Mouse (Mus musculus) sigmoid colon, adult 10 weeks (tissue): ENCODE results near the gene Vmn1r73. TPM values are rescaled to one million over a fixed set of nuclear protein-coding genes. Genes with fewer than 3 reads are reported as not detected.

Source experiments
- polyA plus RNA-seq: library from polyadenylated mRNA; stranded (reverse); fragments of 350-450 nt; fragmentation: Illumina TruSeq; extraction: RNeasy Lipid Tissue Mini Kit (QIAGEN cat#74804); gene quantifications from one replicate; pipeline ENCODE4 v1.2.3, GENCODE M21; 2014; ENCODE audit warnings: low read depth, low replicate concordance

Vmn1r73 gene
- polyA plus RNA-seq: not detected

GRCm38 (mm10) chr7:11729966-11730365 lies at the start of gene Vmn1r73:
Vmn1r73 (plus strand) TSS chr7:11730266.

Other genes with a start within 250 kb of the Vmn1r73 start
- not detected for gene Zscan4-ps2, start 216.0 kb upstream of the Vmn1r73 start, polyA plus RNA-seq
- gene Zscan4-ps3, start 121.0 kb upstream of the Vmn1r73 start, polyA plus RNA-seq: not detected
- gene Vmn1r72, start 50.1 kb upstream of the Vmn1r73 start, polyA plus RNA-seq: not detected
- gene Vmn1r74, start 103.7 kb downstream of the Vmn1r73 start, polyA plus RNA-seq: not detected
- not detected for gene Vmn1r75, start 144.4 kb downstream of the Vmn1r73 start, polyA plus RNA-seq
- gene Vmn1r76, start 207.9 kb downstream of the Vmn1r73 start, polyA plus RNA-seq: not detected